Mouse (Mus musculus): Measurements from ENCODE around the gene Tspan11.

The Tspan11 gene

DNA sequence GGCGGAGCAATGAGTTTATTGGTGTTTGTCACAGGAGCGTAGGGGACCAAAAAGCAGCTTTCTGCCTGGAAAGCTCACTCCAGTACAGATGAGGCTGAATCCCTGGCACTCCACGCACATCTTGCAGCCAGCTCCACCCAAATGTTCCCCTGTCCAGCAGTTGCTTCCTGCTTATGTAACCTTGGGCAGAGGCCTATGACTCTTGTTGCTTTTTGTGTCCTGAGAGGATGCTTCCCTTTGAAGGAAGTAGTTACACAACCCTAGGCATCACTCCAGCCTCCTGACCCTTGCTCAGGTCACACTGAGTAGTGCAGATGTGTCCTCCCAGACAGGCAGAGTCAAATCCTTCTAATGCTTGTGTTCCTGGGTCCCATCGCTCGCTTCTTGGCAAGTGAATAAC, 46.5 kb downstream of the Tspan11 start:
- DNase-seq (ENCODE audit: low read depth, low spot score) = no peak

DNA sequence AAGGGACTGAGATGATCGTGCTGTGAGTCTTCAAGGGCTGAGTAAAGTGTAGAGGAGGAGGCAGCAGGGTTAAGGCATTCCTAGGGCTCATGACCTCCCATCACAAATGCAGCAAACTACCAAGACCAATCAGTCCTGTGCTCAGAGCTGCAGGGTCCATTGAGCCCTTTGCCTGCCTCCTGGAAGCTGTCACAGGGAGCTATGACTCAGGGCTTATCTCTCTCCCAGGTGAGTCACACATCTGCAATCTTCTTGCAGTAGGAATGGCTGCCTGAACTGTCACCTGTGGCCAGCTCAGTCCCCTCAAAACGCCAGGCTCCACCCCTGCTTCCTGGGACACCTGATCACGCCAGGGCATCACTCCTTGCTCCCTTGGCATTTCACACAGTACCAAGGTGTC, 47.7 kb downstream of the Tspan11 start:
- no peak for DNase-seq (ENCODE audit: low read depth, low spot score)

DNA sequence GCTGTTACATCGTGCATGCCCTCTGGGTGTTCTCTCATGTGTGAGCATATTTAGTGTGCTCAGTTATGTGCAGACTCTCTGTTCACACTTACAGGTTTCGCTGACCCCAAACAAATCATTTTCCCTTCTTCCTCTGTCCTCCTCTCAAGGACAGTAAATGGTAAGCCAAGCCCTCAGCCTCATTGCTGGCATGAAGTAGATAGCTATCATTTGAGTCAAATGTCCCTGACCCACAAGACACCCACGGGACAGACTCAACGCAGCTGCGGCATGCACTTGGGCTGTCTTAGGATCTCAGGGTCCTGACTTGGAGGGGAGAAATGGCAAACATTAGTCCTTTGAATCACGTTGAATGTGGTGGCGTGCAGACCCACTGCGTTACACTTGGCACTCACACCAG, 55.0 kb downstream of the Tspan11 start:
- DNase-seq (ENCODE audit: low read depth, low spot score) = no peak

DNA sequence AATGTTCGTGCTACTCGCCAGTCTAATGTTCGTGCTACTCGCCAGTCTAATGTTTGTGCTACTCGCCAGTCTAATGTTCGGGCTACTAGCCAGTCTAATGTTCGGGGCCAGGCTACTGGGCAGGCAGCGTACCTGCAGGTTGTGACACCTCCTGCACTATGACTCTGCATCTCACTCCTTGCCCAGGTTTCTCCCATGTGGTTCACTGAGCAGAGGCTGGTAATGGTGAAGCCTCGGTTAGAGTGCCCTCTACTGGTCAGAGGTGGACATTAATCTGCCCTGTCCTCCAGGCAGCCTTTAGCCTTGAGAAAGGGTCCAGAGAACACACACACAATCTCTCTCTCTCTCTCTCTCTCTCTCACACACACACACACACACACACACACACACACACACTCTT, 58.3 kb downstream of the Tspan11 start:
- peak; percentile 76 for DNase-seq (ENCODE audit: low read depth, low spot score)

DNA sequence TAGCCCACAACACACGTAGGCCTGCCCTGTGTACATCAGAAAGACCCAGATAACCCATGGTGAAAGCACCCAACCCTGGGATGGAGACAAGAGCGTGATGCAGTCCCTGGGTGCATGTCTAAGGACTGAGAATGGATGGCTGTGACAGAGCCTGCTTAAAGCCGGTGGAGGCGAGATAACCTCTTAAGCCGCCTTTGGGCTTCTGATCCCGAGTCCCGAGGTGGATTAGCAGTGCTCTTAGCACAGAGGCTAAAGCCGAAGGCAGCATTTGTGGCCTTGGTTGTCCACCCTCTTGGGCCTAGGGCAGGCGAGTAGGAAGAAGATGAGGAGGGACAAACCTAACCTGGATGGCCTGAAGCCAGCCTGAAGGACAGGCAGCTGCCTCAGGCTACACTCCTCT, 61.3 kb downstream of the Tspan11 start:
- no peak for DNase-seq (ENCODE audit: low read depth, low spot score)

DNA sequence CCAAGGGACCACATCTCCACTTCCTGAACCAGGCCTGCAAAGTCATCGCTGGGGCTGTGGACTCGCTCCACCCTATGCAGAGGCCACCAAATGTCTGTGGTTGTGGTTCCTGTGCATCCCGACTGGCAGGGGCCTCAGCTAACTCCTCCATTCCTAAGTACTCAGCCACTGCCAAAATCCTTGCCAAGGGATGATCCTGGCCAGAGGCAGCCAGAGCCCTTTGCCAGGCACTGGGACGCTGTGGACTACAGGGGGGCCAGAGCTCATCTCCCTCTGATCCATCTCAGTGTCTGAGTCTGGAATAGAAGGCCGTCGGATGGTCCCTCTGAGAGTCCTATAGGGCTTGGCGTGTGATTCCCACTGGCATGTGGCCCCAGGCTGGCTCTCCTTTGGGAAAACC, 62.5 kb downstream of the Tspan11 start:
- DNase-seq (ENCODE audit: low read depth, low spot score) = no peak

DNA sequence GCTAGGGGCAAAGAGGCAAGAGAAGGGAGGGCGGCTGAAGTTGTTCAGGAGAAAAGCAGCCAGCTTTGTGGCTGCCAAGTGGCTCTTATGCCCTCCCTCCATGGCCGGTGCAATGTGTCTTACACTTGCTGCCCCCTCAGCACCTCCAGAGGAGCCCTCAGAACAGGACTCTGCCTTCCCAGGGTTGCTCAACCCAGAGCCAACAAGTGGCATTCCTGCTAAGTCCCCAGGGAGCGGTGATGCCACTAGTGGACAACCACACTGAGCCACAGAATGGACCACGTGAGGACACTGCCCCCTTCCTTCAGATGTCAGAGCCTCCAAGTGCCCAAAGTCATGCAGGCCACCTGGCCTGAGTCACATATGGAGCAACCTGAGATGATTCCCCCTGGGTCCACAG, 65.7 kb downstream of the Tspan11 start:
- no peak for DNase-seq (ENCODE audit: low read depth, low spot score)

DNA sequence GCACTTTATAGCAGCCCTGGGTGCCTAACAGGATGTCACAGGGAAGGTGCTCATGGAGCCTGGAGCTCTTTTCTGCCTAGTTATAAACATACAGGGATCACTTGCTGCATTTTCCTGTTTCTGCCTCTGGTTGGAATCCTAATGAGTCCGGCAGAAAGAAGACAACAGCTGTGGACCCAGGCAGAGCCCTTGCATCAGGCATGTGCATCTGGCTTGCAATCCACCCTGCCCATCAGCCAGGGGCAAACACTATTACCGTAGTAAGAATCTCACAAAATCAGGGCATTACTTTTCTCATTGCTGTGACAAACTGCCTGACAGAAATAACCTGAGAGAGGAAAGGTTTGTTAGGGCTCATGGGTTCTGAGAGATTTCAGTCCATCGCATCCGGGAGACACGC, 68.8 kb downstream of the Tspan11 start:
- DNase-seq (ENCODE audit: low read depth, low spot score) = no peak

DNA sequence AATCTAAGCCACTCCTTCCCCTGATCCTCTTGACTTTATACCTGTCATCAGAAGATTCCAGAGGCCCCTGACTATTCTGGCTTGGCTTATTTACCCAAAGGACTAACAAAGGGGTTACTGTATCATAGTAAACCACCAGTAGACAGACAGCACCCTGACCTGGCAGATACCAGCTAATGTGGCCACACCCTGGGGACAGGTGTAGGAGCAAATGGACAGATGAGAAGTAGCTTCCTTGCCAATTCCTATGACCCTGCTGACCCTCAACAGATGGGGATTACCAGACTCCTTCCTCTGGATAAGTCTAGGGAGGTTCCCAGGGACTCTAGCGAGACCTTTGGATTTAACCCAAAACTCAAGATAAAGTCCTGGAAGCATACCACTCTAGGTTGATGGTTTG, 72.8 kb downstream of the Tspan11 start:
- no peak for DNase-seq (ENCODE audit: low read depth, low spot score)

DNA sequence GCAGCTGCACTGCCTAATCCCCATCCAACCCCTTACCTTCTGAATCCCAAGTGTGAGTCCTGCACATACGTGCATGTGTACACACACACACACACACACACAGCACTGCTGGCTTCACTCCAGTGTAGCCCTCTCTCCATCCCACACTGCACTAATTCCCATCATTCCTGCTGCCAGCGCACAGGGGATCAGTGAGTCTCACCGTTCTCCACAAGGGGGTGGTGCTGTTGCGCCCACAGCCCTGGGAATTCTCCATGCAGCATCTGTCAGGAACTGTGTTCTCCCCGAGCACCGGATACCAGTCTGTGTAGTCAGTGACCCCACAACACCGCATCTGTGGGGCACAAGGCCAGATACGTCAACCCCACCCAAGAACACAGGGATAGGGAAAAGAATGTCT, 78.1 kb downstream of the Tspan11 start:
- peak; percentile 62 for DNase-seq (ENCODE audit: low read depth, low spot score)

DNA sequence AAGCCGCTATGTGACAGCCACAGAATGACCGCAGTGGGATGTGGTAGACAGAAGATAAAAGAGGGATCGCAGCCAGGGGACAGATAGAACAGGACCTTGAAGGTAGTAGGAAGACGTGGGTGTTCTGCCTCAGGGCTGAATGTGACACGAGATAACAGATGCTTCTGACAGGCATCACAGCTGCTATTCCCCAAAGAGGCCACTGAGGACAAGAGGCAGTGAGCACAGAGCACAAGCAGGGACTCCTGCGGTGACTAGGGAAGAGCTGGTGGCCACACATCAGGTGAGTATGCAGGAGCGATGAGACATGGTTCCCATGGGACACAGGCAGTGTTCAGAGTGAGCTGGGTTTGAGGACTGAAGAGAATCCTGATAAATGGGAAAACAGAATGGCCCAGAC, 82.3 kb downstream of the Tspan11 start:
- DNase-seq (ENCODE audit: low read depth, low spot score) = peak; percentile 11

DNA sequence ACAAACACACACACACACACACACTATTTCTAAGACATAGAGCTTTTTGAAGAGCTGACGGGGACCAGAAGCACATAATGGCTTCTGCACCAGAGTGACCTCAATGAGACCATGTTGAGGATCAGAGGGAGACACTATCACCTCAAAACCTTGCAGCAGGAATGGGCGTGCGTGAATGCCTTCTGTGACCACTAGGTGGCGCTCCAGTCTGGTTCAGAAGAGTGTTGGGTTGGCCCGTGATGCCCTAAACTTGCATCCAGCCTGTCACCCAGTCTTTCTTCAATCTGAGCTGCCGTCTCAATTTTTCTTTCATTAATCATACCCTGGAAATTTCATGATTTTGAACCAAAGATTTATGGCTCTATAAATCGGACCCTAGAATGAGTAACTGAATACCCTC, 82.7 kb downstream of the Tspan11 start:
- DNase-seq (ENCODE audit: low read depth, low spot score) = peak; percentile 78

DNA sequence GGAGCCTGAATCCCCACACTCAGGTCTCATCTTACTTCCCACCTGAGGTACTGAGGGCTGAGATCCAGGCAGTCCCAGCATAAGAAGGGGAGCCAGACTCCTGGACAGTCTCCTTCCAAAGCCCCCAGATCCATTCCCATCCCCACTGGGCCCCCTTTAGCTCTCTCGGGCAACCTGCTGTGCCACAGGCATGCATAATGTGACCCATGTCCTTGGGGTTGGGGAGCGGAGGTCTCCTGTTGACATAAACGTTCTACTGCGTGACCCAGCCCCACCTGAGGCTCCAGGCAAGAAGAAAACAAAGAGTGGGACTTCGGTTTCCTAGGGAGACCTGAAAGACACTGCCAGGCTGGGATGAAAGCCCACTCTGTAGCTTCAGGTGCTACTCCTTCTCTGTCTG, 83.5 kb downstream of the Tspan11 start:
- DNase-seq (ENCODE audit: low read depth, low spot score) = peak; percentile 43

DNA sequence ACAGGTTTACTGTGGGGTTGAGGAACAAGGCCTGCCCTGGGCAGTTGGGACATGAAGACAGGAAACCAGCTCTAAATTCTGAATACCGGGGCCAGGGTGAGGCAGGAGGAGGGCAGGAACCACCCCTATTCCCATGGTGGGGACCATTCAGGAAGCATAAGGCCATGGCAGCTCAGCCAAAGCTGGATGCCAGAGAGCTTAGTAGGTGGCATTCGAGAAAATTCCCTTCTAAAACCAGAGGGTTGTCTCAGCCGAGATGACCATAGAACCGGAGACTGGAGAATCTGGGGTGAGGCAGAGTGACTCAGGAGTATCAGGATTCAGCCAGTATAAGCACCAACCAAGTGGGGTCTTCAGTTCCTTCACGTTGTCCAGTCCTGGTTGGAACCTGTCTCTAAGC, 84.5 kb downstream of the Tspan11 start:
- no peak for DNase-seq (ENCODE audit: low read depth, low spot score)

DNA sequence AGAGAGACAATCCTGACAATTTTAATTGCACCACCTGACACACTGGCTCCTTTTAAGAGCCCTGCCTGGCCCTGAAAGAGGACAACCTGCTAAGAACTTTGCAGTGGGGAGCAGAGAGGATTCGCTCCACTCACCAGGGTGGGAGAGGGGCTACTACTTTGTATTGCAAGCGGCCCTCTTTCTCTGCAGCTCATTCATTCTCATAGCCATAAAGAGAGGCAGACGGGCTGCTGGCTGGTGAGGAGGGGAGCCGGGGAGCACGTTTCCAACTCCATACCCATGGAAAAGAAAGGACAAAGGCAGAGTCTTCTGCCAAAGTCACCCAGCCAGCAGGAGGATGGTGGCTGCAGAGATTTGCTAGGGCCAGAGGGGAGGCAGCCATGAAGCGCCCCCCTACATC, 86.2 kb downstream of the Tspan11 start:
- DNase-seq (ENCODE audit: low read depth, low spot score) = no peak

DNA sequence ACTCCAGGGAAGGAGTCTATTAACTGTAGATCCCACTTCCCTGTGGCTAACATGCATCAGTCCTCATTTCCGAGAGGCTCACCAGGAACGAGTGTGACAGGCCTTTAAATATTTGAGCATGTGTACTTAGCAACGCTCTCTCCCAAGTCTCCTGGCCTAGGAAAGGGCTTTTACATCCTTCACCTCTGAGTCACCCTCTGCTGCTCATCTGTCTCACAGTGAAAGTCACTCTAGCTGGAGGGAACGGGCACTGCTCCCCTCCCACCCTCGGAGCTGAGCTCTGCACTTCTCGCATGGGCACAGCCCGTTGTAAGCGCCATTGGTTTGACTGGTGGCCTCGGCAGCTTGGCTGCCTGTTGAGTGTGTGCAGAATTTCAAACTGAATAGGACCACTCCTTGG, 86.6 kb downstream of the Tspan11 start:
- DNase-seq (ENCODE audit: low read depth, low spot score) = no peak

DNA sequence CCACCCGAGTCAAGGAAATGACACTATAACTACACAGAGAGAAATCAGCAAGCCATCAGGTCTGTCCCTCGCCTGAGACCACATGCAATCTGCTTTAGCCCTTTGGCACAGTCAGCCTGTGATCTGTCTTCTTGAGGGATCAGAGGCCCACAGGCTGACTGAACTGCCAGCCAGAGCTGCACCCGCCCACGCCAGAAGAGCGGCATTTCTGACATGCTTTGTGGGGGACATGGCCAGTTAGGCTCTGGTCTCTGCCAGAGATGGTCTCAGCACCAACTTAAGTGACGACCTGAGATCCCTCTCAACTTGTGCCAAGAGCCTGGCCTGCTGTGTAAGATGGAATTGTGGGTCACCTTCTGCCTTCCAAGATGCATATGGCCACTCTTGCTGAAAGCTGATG, 89.3 kb downstream of the Tspan11 start:
- DNase-seq (ENCODE audit: low read depth, low spot score) = no peak

DNA sequence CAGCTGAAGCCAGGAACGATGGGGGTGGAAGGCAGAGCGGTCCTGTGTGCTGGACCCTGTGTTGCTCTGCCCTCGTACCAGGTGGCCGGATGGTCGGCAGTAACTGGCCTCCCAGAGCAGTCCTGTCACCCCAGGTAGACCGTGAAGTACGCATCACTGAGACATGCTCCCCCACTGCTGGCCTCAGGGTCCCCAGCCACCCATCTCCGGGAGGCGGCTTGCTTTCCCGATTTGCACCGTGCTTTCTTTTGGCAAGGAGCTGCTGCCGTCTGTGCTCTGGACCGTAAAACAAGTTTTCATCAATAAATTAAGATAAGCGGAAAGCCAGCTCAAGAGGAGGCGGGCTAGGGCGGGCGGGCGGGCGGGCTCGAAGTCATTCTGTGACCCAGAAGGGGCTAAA, 91.6 kb downstream of the Tspan11 start:
- no peak for DNase-seq (ENCODE audit: low read depth, low spot score)

DNA sequence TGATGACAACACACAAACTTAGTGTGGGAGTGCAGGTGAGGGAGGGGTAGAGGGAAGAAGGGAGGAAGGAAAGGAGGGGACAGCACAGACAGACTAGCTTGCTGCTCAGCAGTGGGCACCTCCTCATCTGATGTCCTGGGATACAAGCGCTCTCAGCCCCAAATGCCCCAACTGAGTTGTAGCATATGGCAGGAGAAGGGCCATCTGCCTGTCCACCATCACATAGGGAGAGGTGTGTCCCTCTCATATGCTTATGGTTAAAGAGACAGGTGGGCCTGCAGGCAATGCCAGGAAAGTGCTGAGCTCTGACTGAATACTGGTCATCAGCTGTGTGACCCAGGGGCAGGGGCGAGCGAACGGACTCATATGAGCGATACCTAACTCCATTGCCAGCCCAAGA, 92.4 kb downstream of the Tspan11 start:
- DNase-seq (ENCODE audit: low read depth, low spot score) = no peak

DNA sequence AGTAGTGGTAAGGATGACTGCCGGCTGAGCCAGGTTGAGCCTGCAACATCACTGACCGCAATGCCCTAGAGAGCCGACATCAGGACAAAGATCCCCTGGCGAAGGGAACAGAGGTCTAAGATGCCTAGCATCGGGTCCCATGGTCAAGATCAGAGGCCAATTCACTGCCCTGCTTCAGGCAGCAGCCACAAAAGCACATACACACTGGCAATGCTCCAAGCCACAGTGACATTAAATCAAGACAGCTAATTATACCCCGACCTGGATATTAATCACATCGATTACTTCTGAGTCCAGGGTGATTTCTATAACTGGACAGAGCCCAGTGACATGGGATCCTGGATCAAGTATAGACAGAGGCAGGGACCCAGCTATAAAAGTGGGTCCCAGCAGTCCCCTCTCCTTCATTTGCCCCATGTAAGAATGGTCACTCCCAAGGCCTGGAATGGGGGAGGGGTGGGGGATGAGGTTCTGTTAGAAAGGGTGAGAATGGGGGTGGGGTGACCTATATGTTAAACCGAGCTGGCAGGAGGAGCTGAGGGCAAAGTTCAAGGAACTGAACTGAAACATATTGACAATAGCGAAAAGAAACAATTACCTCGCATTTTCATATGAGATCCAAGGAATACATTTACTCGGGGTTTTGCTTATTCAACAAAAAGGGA, 93.1 kb downstream of the Tspan11 start:
- peak; percentile 21 for DNase-seq (ENCODE audit: low read depth, low spot score)

DNA sequence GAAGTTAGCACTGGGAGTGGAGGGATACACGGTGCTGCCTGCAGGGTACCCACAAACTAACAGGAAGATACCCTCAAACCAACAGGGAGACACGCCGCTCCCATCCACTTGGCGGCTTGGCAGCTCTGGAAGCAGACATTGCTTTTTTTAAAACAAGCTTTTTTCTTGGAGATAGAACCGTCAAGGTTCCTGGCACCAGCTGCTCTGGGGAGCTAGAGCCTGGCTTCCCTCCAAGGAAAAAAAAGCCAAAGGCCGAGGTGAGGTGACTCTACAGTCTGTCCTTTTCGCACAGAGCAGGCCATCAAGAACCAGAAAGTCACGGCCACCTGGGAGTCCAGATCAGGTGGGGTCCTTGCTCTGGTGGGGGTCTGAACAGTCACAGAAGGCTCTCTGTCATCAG, 93.8 kb downstream of the Tspan11 start:
- no peak for DNase-seq (ENCODE audit: low read depth, low spot score)

DNA sequence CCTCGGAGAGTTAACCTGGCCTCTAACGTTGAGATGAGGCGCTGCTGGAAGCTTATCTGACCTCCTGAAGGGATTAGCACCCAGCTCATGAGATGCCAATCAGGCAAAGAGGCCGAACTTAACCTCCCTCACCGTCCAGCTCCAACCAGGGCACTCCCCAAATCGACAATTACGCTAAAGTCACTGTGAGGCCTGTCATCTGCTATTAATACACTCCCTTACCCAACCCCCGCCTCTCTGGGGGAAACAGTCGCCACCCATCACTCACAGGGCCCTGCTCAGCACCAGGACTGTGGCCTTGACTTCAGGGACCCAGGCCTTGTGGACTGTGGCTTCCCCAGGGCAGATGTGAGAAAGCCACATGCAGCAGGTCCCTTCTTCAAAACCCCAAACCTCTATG, 99.0 kb downstream of the Tspan11 start:
- DNase-seq (ENCODE audit: low read depth, low spot score) = no peak

DNA sequence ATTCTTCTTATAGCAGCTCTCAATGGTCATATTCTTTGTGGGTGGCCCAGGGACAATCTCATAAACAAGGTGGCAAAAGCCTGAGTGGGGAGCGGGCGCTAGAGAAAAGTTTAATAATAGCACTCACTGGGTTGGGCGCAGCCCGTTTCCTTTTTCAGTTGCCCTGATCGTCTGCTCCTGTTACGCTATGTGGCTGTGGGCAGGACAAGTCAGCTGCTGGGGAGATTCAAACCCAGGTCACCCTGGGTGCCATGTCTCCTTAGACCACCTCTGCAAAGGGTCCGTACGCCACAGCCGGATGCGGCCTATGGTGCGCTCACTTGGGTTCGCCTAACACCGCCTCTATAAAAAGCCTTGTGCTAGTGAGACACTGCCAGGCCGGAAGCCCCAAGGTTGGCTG, 100.0 kb downstream of the Tspan11 start:
- DNase-seq (ENCODE audit: low read depth, low spot score) = no peak

DNA sequence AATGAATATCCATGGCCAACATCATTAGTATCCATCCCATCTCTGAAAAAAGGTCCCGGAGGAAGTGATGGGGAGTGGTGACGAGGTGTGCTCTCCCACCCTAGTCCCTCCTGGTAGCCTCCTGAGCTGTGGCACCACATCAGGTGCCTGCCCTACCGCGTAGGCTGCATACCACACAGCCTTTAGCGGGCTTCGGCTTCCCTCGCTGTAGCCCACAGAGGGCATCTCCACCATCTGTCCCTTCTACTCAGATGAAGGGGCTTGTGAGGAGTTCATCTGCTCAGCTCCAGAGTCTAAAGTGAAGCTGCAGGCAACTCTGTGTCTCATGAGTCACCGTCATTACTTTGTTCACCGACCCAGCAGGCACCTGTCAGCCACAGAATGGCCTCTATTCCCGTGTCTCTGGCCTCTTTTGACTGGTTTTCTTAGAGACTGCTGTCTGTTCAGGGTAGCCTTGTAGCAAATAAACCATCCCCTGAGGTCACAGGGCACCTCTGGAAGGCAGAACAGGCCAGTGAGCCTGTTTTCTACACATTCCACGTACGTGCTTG, 101.6 kb downstream of the Tspan11 start:
- no peak for DNase-seq (ENCODE audit: low read depth, low spot score)

All from ZHBTc4 (cell line).